Comparison of ENCODE assay signal across 27 mouse cellular contexts in the genomic region with DNA sequence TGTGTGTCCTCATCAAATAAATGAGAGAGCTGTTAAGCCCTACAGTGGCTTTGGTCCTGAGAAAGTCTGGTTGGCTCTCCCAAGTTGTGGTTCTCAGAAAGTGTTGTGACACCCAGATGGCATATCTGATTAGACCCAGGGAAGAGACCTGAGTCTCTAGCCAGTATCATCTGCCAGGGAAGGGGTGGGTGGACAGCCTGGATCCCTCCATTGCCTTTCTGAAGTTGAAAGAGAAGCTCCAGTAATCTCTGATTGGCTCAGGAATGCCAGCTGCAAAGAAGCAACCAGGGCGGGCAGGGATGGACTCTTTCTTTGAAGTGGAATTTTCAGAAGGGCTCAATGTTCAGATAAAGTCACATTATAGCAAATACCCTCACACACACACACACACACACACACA.
DNase-seq lines count a peak whose midpoint lies in the region; ATAC-seq and TF ChIP-seq lines count a peak whose summit lies in the region.
"Had no signal": no experiment of that assay in that cellular context is flagged by ENCODE, and none has a peak within 500 bp of the region (broad histone marks: within the 10 kb centered on the region; RNA-seq: fewer than 3 reads in every experiment).

No protein-coding gene starts in this region.

- H3K27ac ChIP-seq in forebrain, embryonic 12.5 days: no peak overlapping the region
- H3K27ac ChIP-seq in forebrain, postnatal 0 days (ENCODE audit: low read depth, low read length): no peak overlapping the region
- H3K27ac ChIP-seq in heart, embryonic 14.5 days (replicated peaks in 1 of 2; ENCODE audit: control insufficient read depth in 1 of 2, insufficient read depth in 1 of 2, low read depth in 2 of 2, low read length in 2 of 2): peak overlapping the region; percentile 35 to 71
- H3K27ac ChIP-seq in midbrain, embryonic 12.5 days (replicated peaks): 0 out of 2 replicates have a peak overlapping the region, but pooled peaks have one; percentile 49
- H3K27ac ChIP-seq: embryonic facial prominence, embryonic 15.5 days; hindbrain, embryonic 10.5 days; hindbrain, postnatal 0 days; layer of hippocampus, adult 2 months; liver, embryonic 14.5 days; lung, embryonic 15.5 days; macrophage had no signal

- TF ChIP-seq POLR2A in brain, embryonic 14.5 days (IDR thresholded peaks at IDR 0.05; ENCODE audit: borderline replicate concordance, extremely low read depth, insufficient read depth, insufficient read length, poor library complexity, severe bottlenecking): no peak

- H3K36me3 ChIP-seq in forebrain, embryonic 12.5 days (replicated peaks): no peaks in the 10 kb centered on the region
- H3K36me3 ChIP-seq in forebrain, postnatal 0 days (ENCODE audit: insufficient read depth): no peaks in the 10 kb centered on the region
- H3K36me3 ChIP-seq in heart, embryonic 14.5 days (ENCODE audit: control insufficient read depth, insufficient read depth, low read length): no peaks in the 10 kb centered on the region
- no peaks in the 10 kb centered on the region for H3K36me3 ChIP-seq in midbrain, embryonic 12.5 days
- H3K36me3 ChIP-seq: embryonic facial prominence, embryonic 15.5 days; G1E; hindbrain, embryonic 10.5 days; lung, embryonic 15.5 days had no signal

- H3K4me2 ChIP-seq in forebrain, embryonic 12.5 days: no peak overlapping the region
- H3K4me2 ChIP-seq in forebrain, postnatal 0 days (ENCODE audit: low read depth): no peak overlapping the region
- peak overlapping the region; percentile 38; the same call in 1 of the 2 replicates for H3K4me2 ChIP-seq in heart, embryonic 14.5 days (ENCODE audit: low read length)
- H3K4me2 ChIP-seq in midbrain, embryonic 12.5 days (replicated peaks): 0 out of 2 replicates have a peak overlapping the region, but pooled peaks have one; percentile 26
- H3K4me2 ChIP-seq: embryonic facial prominence, embryonic 15.5 days; lung, embryonic 15.5 days had no signal

- no peaks in the 10 kb centered on the region for H3K9me3 ChIP-seq in forebrain, embryonic 12.5 days
- no peaks in the 10 kb centered on the region for H3K9me3 ChIP-seq in forebrain, postnatal 0 days (ENCODE audit: low read length)
- no peaks in the 10 kb centered on the region for H3K9me3 ChIP-seq in heart, embryonic 14.5 days (ENCODE audit: control insufficient read depth, low read length)
- no peaks in the 10 kb centered on the region for H3K9me3 ChIP-seq in midbrain, embryonic 12.5 days
- H3K9me3 ChIP-seq: embryonic facial prominence, embryonic 15.5 days; hindbrain, embryonic 10.5 days; lung, embryonic 15.5 days had no signal

- no peak for DNase-seq in forebrain, postnatal 0 days
- DNase-seq in heart, postnatal 4 days: no peak
- DNase-seq in brain, embryonic 14.5 days (ENCODE audit: low read depth): peak; percentile 25
- no peak for DNase-seq in cerebellum, adult 18-20 months
- DNase-seq in layer of hippocampus, adult 8-10 months (ENCODE audit: low spot score in 2 of 2): no peak
- DNase-seq: adrenal gland, postnatal 10 days; cerebellum, adult 11 months; cerebellum, postnatal 14 days; embryo, embryonic 11 days; gastrocnemius, postnatal 14 days; kidney, adult 18-20 months; kidney, postnatal 10 days; retina, postnatal 1 day; right cerebral cortex, postnatal 4 days; thymus, adult 2 months had no signal

- ATAC-seq in forebrain, embryonic 12.5 days (ENCODE audit: low FRiP score): peak; percentile 14; the same call in 1 of the 2 replicates
- ATAC-seq in forebrain, postnatal 0 days: no peak
- no peak for ATAC-seq in heart, embryonic 14.5 days (ENCODE audit: insufficient number of reproducible peaks, insufficient read depth, low FRiP score, low read depth)
- no peak for ATAC-seq in midbrain, embryonic 12.5 days (ENCODE audit: low FRiP score, low read depth)
- ATAC-seq: activated CD4-positive, CD25-positive, alpha-beta regulatory T cell, adult 4 months had no signal

- no peak overlapping the region for H3K9ac ChIP-seq in forebrain, embryonic 12.5 days
- H3K9ac ChIP-seq in forebrain, postnatal 0 days: no peak overlapping the region
- no peak overlapping the region for H3K9ac ChIP-seq in heart, embryonic 14.5 days (ENCODE audit: low read length)
- 0 out of 2 replicates have a peak overlapping the region, but pooled peaks have one; percentile 4 for H3K9ac ChIP-seq in midbrain, embryonic 12.5 days (replicated peaks)
- H3K9ac ChIP-seq: embryonic facial prominence, embryonic 15.5 days; liver, embryonic 14.5 days; lung, embryonic 15.5 days had no signal

- no peak for TF ChIP-seq CTCF in forebrain, postnatal 0 days (IDR thresholded peaks at IDR 0.05; ENCODE audit: low read depth)
- TF ChIP-seq CTCF in brain, embryonic 14.5 days (IDR thresholded peaks at IDR 0.05; ENCODE audit: borderline replicate concordance, extremely low read depth, insufficient read depth, insufficient read length): no peak

- 73% methylated on average over 1 of the region's 1 CpGs for WGBS in forebrain, embryonic 12.5 days
- 54% methylated on average over 1 of the region's 1 CpGs for WGBS in forebrain, postnatal 0 days
- WGBS in heart, embryonic 14.5 days: 38% methylated on average over 1 of the region's 1 CpGs
- WGBS in midbrain, embryonic 12.5 days: 70% methylated on average over 1 of the region's 1 CpGs

- H3K4me1 ChIP-seq in forebrain, embryonic 12.5 days: peaks cover 22% of the 10 kb centered on the region
- peaks cover 11% of the 10 kb centered on the region; the same call in 1 of the 2 replicates for H3K4me1 ChIP-seq in forebrain, postnatal 0 days (ENCODE audit: insufficient read depth)
- peaks cover 38 to 39% of the 10 kb centered on the region in 2 experiments for H3K4me1 ChIP-seq in heart, embryonic 14.5 days (ENCODE audit: control insufficient read depth in 2 of 2, insufficient read depth in 2 of 2, low read length in 2 of 2)
- peaks cover 18% of the 10 kb centered on the region for H3K4me1 ChIP-seq in midbrain, embryonic 12.5 days

- H3K4me3 ChIP-seq in forebrain, embryonic 12.5 days (replicated peaks): no peak overlapping the region
- no peak overlapping the region for H3K4me3 ChIP-seq in forebrain, postnatal 0 days (ENCODE audit: low read depth, low read length)
- no peak overlapping the region for H3K4me3 ChIP-seq in heart, embryonic 14.5 days (ENCODE audit: control insufficient read depth in 1 of 2, insufficient read depth in 1 of 2, low read depth in 1 of 2, low read length in 2 of 2)
- H3K4me3 ChIP-seq in midbrain, embryonic 12.5 days: no peak overlapping the region
- H3K4me3 ChIP-seq: embryonic facial prominence, embryonic 15.5 days; hindbrain, embryonic 10.5 days; layer of hippocampus, adult 2 months; lung, embryonic 15.5 days had no signal

- H3K27me3 ChIP-seq in forebrain, embryonic 12.5 days: no peaks in the 10 kb centered on the region
- no peaks in the 10 kb centered on the region for H3K27me3 ChIP-seq in forebrain, postnatal 0 days (ENCODE audit: insufficient read depth, low read length)
- no peaks in the 10 kb centered on the region for H3K27me3 ChIP-seq in heart, embryonic 14.5 days (ENCODE audit: control insufficient read depth, insufficient read depth, low read length)
- H3K27me3 ChIP-seq in midbrain, embryonic 12.5 days: 0 out of 2 replicates have a peak, but pooled peaks cover 7% of the 10 kb centered on the region
- H3K27me3 ChIP-seq: embryonic facial prominence, embryonic 15.5 days; lung, embryonic 15.5 days had no signal

Comparison
In these comparisons a context has a peak if more than half of its experiments do, and no peak if none do; other contexts are left out.
1. H3K27ac ChIP-seq: peak in heart, embryonic 14.5 days (2 of 2) and midbrain, embryonic 12.5 days (single experiment); none in forebrain, embryonic 12.5 days (single experiment) and forebrain, postnatal 0 days (single experiment).
2. H3K4me2 ChIP-seq: peak in heart, embryonic 14.5 days (single experiment) and midbrain, embryonic 12.5 days (single experiment); none in forebrain, embryonic 12.5 days (single experiment) and forebrain, postnatal 0 days (single experiment).